Comparison of ENCODE assay signal across 9 mouse cellular contexts in genomic region chr12:79895975-79896374, GRCm38 (mm10).
DNase-seq lines count a peak whose midpoint lies in the region; ATAC-seq and TF ChIP-seq lines count a peak whose summit lies in the region.
"Had no signal": no experiment of that assay in that cellular context is flagged by ENCODE, and none has a peak within 500 bp of the region (broad histone marks: within the 10 kb centered on the region; RNA-seq: fewer than 3 reads in every experiment).

No protein-coding gene starts in this region.

- no peak for TF ChIP-seq CTCF in hindbrain, postnatal 0 days (IDR thresholded peaks at IDR 0.05; ENCODE audit: low read depth)

- peaks cover 7% of the 10 kb centered on the region; the same call in 1 of the 2 replicates for H3K9me3 ChIP-seq in hindbrain, embryonic 10.5 days
- H3K9me3 ChIP-seq in hindbrain, postnatal 0 days (ENCODE audit: low read length) = 0 out of 2 replicates have a peak, but pooled peaks cover 6% of the 10 kb centered on the region
- 0 out of 2 replicates have a peak, but pooled peaks cover 7% of the 10 kb centered on the region for H3K9me3 ChIP-seq in forebrain, embryonic 12.5 days
- no peaks in the 10 kb centered on the region for H3K9me3 ChIP-seq in hindbrain, embryonic 15.5 days

- WGBS in hindbrain, embryonic 10.5 days = 26% methylated on average over 6 of the region's 6 CpGs
- WGBS in hindbrain, postnatal 0 days = 22% methylated on average over 6 of the region's 6 CpGs
- WGBS in forebrain, embryonic 12.5 days = 16% methylated on average over 6 of the region's 6 CpGs
- WGBS in hindbrain, embryonic 15.5 days = 15% methylated on average over 6 of the region's 6 CpGs

- H3K27ac ChIP-seq in hindbrain, embryonic 10.5 days = peak overlapping the region; percentile 81
- H3K27ac ChIP-seq in hindbrain, postnatal 0 days = no peak overlapping the region
- peak overlapping the region; percentile 76 for H3K27ac ChIP-seq in forebrain, embryonic 12.5 days
- peak overlapping the region; percentile 55; the same call in 1 of the 2 replicates for H3K27ac ChIP-seq in hindbrain, embryonic 15.5 days (replicated peaks)

- H3K4me3 ChIP-seq in hindbrain, embryonic 10.5 days = no peak overlapping the region
- no peak overlapping the region for H3K4me3 ChIP-seq in hindbrain, postnatal 0 days (ENCODE audit: low read length)
- no peak overlapping the region for H3K4me3 ChIP-seq in forebrain, embryonic 12.5 days (replicated peaks)
- no peak overlapping the region for H3K4me3 ChIP-seq in hindbrain, embryonic 15.5 days

- DNase-seq in hindbrain, embryonic 10.5 days (ENCODE audit: low spot score) = no peak
- DNase-seq in hindbrain, postnatal 0 days (ENCODE audit: low spot score) = no peak
- peak; percentile 69 for DNase-seq in lung, postnatal 14 days
- no peak for DNase-seq in spleen, adult 18-20 months
- no peak for DNase-seq in cerebellum, postnatal 10 days
- DNase-seq in thymus, postnatal 14 days = no peak

- H3K9ac ChIP-seq in hindbrain, postnatal 0 days (replicated peaks; ENCODE audit: low read length) = no peak overlapping the region
- 0 out of 2 replicates have a peak overlapping the region, but pooled peaks have one; percentile 18 for H3K9ac ChIP-seq in forebrain, embryonic 12.5 days
- no peak overlapping the region for H3K9ac ChIP-seq in hindbrain, embryonic 15.5 days

- peaks cover 7% of the 10 kb centered on the region; the same call in 1 of the 2 replicates for H3K36me3 ChIP-seq in hindbrain, embryonic 10.5 days
- no peaks in the 10 kb centered on the region for H3K36me3 ChIP-seq in hindbrain, postnatal 0 days (ENCODE audit: insufficient read depth, low read length)
- H3K36me3 ChIP-seq in forebrain, embryonic 12.5 days (replicated peaks) = no peaks in the 10 kb centered on the region
- no peaks in the 10 kb centered on the region for H3K36me3 ChIP-seq in hindbrain, embryonic 15.5 days

- H3K4me2 ChIP-seq in hindbrain, postnatal 0 days (ENCODE audit: low read depth, low read length) = no peak overlapping the region
- H3K4me2 ChIP-seq in forebrain, embryonic 12.5 days = no peak overlapping the region
- no peak overlapping the region for H3K4me2 ChIP-seq in hindbrain, embryonic 15.5 days

- no peak for ATAC-seq in hindbrain, postnatal 0 days
- peak; percentile 43; the same call in 1 of the 2 replicates for ATAC-seq in forebrain, embryonic 12.5 days (ENCODE audit: low FRiP score)
- ATAC-seq in hindbrain, embryonic 15.5 days (ENCODE audit: low FRiP score, low read depth) = no peak

- peaks cover 53% of the 10 kb centered on the region for H3K4me1 ChIP-seq in hindbrain, embryonic 10.5 days (replicated peaks)
- H3K4me1 ChIP-seq in hindbrain, postnatal 0 days (ENCODE audit: insufficient read depth, low read length) = peaks cover 6% of the 10 kb centered on the region
- H3K4me1 ChIP-seq in forebrain, embryonic 12.5 days = peaks cover 41% of the 10 kb centered on the region
- H3K4me1 ChIP-seq in hindbrain, embryonic 15.5 days (replicated peaks) = peaks cover 25% of the 10 kb centered on the region

- peaks cover 8% of the 10 kb centered on the region for H3K27me3 ChIP-seq in hindbrain, embryonic 10.5 days (ENCODE audit: insufficient read depth, poor library complexity, severe bottlenecking)
- no peaks in the 10 kb centered on the region for H3K27me3 ChIP-seq in hindbrain, postnatal 0 days (ENCODE audit: insufficient read depth, low read length)
- H3K27me3 ChIP-seq in forebrain, embryonic 12.5 days = no peaks in the 10 kb centered on the region
- no peaks in the 10 kb centered on the region for H3K27me3 ChIP-seq in hindbrain, embryonic 15.5 days
- H3K27me3 ChIP-seq: CH12.LX had no signal
